In genomic region chr15:11965201-11965845, GRCm38 (mm10) we compare ENCODE assay signal across 27 mouse cellular contexts. TPM values are rescaled to one million over a fixed set of nuclear protein-coding genes. Genes with fewer than 3 reads are reported as not detected.
A peak's percentile ranks its signal among the peaks of the same experiment; 100 is the strongest.
DNase-seq lines count a peak whose midpoint lies in the region; ATAC-seq and TF ChIP-seq lines count a peak whose summit lies in the region.
"Had no signal": no experiment of that assay in that cellular context is flagged by ENCODE, and none has a peak within 500 bp of the region (broad histone marks: within the 10 kb centered on the region; RNA-seq: fewer than 3 reads in every experiment).

No protein-coding gene starts in this region.

- H3K9me3 ChIP-seq in forebrain, embryonic 16.5 days (ENCODE audit: control insufficient read depth, low read length) = no peaks in the 10 kb centered on the region
- H3K9me3 ChIP-seq in forebrain, embryonic 15.5 days = no peaks in the 10 kb centered on the region
- H3K9me3 ChIP-seq in hindbrain, postnatal 0 days (ENCODE audit: low read length) = no peaks in the 10 kb centered on the region
- H3K9me3 ChIP-seq in hindbrain, embryonic 11.5 days (ENCODE audit: control insufficient read depth, low read length) = no peaks in the 10 kb centered on the region
- H3K9me3 ChIP-seq in neural tube, embryonic 14.5 days (ENCODE audit: control insufficient read depth, low read length) = no peaks in the 10 kb centered on the region
- no peaks in the 10 kb centered on the region for H3K9me3 ChIP-seq in neural tube, embryonic 15.5 days (replicated peaks)
- H3K9me3 ChIP-seq: forebrain, embryonic 10.5 days; heart, embryonic 15.5 days; hindbrain, embryonic 10.5 days had no signal

- H3K9ac ChIP-seq in forebrain, embryonic 16.5 days (replicated peaks; ENCODE audit: low read depth, low read length) = no peak overlapping the region
- H3K9ac ChIP-seq in forebrain, embryonic 15.5 days (replicated peaks) = no peak overlapping the region
- no peak overlapping the region for H3K9ac ChIP-seq in hindbrain, postnatal 0 days (replicated peaks; ENCODE audit: low read length)
- no peak overlapping the region for H3K9ac ChIP-seq in hindbrain, embryonic 11.5 days (ENCODE audit: low read depth, low read length)
- no peak overlapping the region for H3K9ac ChIP-seq in neural tube, embryonic 14.5 days (replicated peaks; ENCODE audit: low read depth, low read length)
- no peak overlapping the region for H3K9ac ChIP-seq in neural tube, embryonic 15.5 days (replicated peaks)
- H3K9ac ChIP-seq: forebrain, postnatal 0 days; heart, embryonic 15.5 days; hindbrain, embryonic 14.5 days had no signal

- WGBS in cerebellum, adult 2 months = 37% methylated on average over 5 of the region's 5 CpGs
- 76% methylated on average over 5 of the region's 5 CpGs for WGBS in forebrain, embryonic 16.5 days
- 82% methylated on average over 5 of the region's 5 CpGs for WGBS in forebrain, embryonic 15.5 days
- WGBS in hindbrain, postnatal 0 days = 81% methylated on average over 5 of the region's 5 CpGs
- WGBS in hindbrain, embryonic 11.5 days = 87% methylated on average over 5 of the region's 5 CpGs
- 92% methylated on average over 5 of the region's 5 CpGs for WGBS in neural tube, embryonic 14.5 days
- 86% methylated on average over 5 of the region's 5 CpGs for WGBS in neural tube, embryonic 15.5 days

- no peaks in the 10 kb centered on the region for H3K27me3 ChIP-seq in cerebellum, adult 2 months (ENCODE audit: control insufficient read depth, insufficient read depth, low read length)
- H3K27me3 ChIP-seq in forebrain, embryonic 16.5 days (replicated peaks; ENCODE audit: control insufficient read depth, insufficient read depth, low read length) = no peaks in the 10 kb centered on the region
- no peaks in the 10 kb centered on the region for H3K27me3 ChIP-seq in forebrain, embryonic 15.5 days
- H3K27me3 ChIP-seq in hindbrain, postnatal 0 days (ENCODE audit: insufficient read depth, low read length) = no peaks in the 10 kb centered on the region
- no peaks in the 10 kb centered on the region for H3K27me3 ChIP-seq in hindbrain, embryonic 11.5 days (ENCODE audit: control insufficient read depth, insufficient read depth, low read length)
- no peaks in the 10 kb centered on the region for H3K27me3 ChIP-seq in neural tube, embryonic 14.5 days (ENCODE audit: control insufficient read depth, insufficient read depth, low read length)
- H3K27me3 ChIP-seq in neural tube, embryonic 15.5 days (replicated peaks) = no peaks in the 10 kb centered on the region
- H3K27me3 ChIP-seq: CH12.LX; heart, embryonic 15.5 days had no signal

- peak; percentile 17; the same call in 1 of the 2 replicates for ATAC-seq in forebrain, embryonic 16.5 days
- ATAC-seq in forebrain, embryonic 15.5 days (replicated peaks) = no peak
- no peak for ATAC-seq in hindbrain, postnatal 0 days
- ATAC-seq in hindbrain, embryonic 11.5 days (ENCODE audit: low FRiP score) = no peak
- peak; percentile 23; the same call in 1 of the 2 replicates for ATAC-seq in neural tube, embryonic 14.5 days (ENCODE audit: low read depth)
- ATAC-seq in neural tube, embryonic 15.5 days (ENCODE audit: low FRiP score) = no peak
- ATAC-seq: forebrain, postnatal 0 days; intestine, postnatal 0 days had no signal

- no peak overlapping the region for H3K4me3 ChIP-seq in cerebellum, adult 2 months (replicated peaks; ENCODE audit: insufficient read depth, low read depth, low read length)
- no peak overlapping the region for H3K4me3 ChIP-seq in forebrain, embryonic 16.5 days (replicated peaks; ENCODE audit: low read length)
- no peak overlapping the region for H3K4me3 ChIP-seq in forebrain, embryonic 15.5 days
- H3K4me3 ChIP-seq in hindbrain, postnatal 0 days (ENCODE audit: low read length) = no peak overlapping the region
- no peak overlapping the region for H3K4me3 ChIP-seq in hindbrain, embryonic 11.5 days (ENCODE audit: low read depth, low read length)
- no peak overlapping the region for H3K4me3 ChIP-seq in neural tube, embryonic 14.5 days (ENCODE audit: low read depth, low read length)
- no peak overlapping the region for H3K4me3 ChIP-seq in neural tube, embryonic 15.5 days (replicated peaks)
- H3K4me3 ChIP-seq: forebrain, embryonic 10.5 days; gastrocnemius, adult 2 months; heart, embryonic 15.5 days; hindbrain, embryonic 10.5 days had no signal

- no peaks in the 10 kb centered on the region for H3K36me3 ChIP-seq in forebrain, embryonic 16.5 days (ENCODE audit: control insufficient read depth, insufficient read depth)
- no peaks in the 10 kb centered on the region for H3K36me3 ChIP-seq in forebrain, embryonic 15.5 days
- no peaks in the 10 kb centered on the region for H3K36me3 ChIP-seq in hindbrain, postnatal 0 days (ENCODE audit: insufficient read depth, low read length)
- no peaks in the 10 kb centered on the region for H3K36me3 ChIP-seq in hindbrain, embryonic 11.5 days (ENCODE audit: control insufficient read depth, insufficient read depth, low read length)
- no peaks in the 10 kb centered on the region for H3K36me3 ChIP-seq in neural tube, embryonic 14.5 days (ENCODE audit: control insufficient read depth, insufficient read depth, low read length)
- no peaks in the 10 kb centered on the region for H3K36me3 ChIP-seq in neural tube, embryonic 15.5 days
- H3K36me3 ChIP-seq: forebrain, embryonic 10.5 days; heart, embryonic 15.5 days; hindbrain, embryonic 10.5 days had no signal

- no peak for TF ChIP-seq CTCF in cerebellum, adult 2 months (IDR thresholded peaks at IDR 0.05; ENCODE audit: borderline replicate concordance, insufficient read depth, low read depth, low read length)
- no peak for TF ChIP-seq CTCF in hindbrain, postnatal 0 days (IDR thresholded peaks at IDR 0.05; ENCODE audit: low read depth)

- no peaks in the 10 kb centered on the region for H3K4me1 ChIP-seq in cerebellum, adult 2 months (ENCODE audit: control insufficient read depth, insufficient read depth, low read length)
- H3K4me1 ChIP-seq in forebrain, embryonic 16.5 days (replicated peaks; ENCODE audit: control insufficient read depth, insufficient read depth, low read length) = no peaks in the 10 kb centered on the region
- no peaks in the 10 kb centered on the region for H3K4me1 ChIP-seq in forebrain, embryonic 15.5 days
- no peaks in the 10 kb centered on the region for H3K4me1 ChIP-seq in hindbrain, postnatal 0 days (ENCODE audit: insufficient read depth, low read length)
- no peaks in the 10 kb centered on the region for H3K4me1 ChIP-seq in hindbrain, embryonic 11.5 days (replicated peaks; ENCODE audit: control insufficient read depth, insufficient read depth, low read length)
- H3K4me1 ChIP-seq in neural tube, embryonic 14.5 days (ENCODE audit: control insufficient read depth, insufficient read depth, low read length) = no peaks in the 10 kb centered on the region
- H3K4me1 ChIP-seq in neural tube, embryonic 15.5 days = no peaks in the 10 kb centered on the region
- H3K4me1 ChIP-seq: forebrain, embryonic 10.5 days; heart, embryonic 15.5 days; hindbrain, embryonic 10.5 days had no signal

- H3K4me2 ChIP-seq in forebrain, embryonic 16.5 days (ENCODE audit: low read length) = no peak overlapping the region
- no peak overlapping the region for H3K4me2 ChIP-seq in forebrain, embryonic 15.5 days (replicated peaks)
- H3K4me2 ChIP-seq in hindbrain, postnatal 0 days (ENCODE audit: low read depth, low read length) = no peak overlapping the region
- no peak overlapping the region for H3K4me2 ChIP-seq in hindbrain, embryonic 11.5 days (replicated peaks; ENCODE audit: low read depth, low read length)
- H3K4me2 ChIP-seq in neural tube, embryonic 14.5 days (ENCODE audit: low read depth, low read length) = no peak overlapping the region
- H3K4me2 ChIP-seq in neural tube, embryonic 15.5 days = no peak overlapping the region
- H3K4me2 ChIP-seq: heart, embryonic 11.5 days; heart, embryonic 15.5 days; hindbrain, embryonic 14.5 days had no signal

- H3K27ac ChIP-seq in cerebellum, adult 2 months (ENCODE audit: insufficient read depth, low read length) = no peak overlapping the region
- H3K27ac ChIP-seq in forebrain, embryonic 16.5 days (ENCODE audit: low read length) = no peak overlapping the region
- H3K27ac ChIP-seq in forebrain, embryonic 15.5 days (replicated peaks) = no peak overlapping the region
- H3K27ac ChIP-seq in hindbrain, postnatal 0 days = no peak overlapping the region
- no peak overlapping the region for H3K27ac ChIP-seq in hindbrain, embryonic 11.5 days (ENCODE audit: low read depth, low read length)
- no peak overlapping the region for H3K27ac ChIP-seq in neural tube, embryonic 14.5 days (ENCODE audit: low read depth, low read length)
- no peak overlapping the region for H3K27ac ChIP-seq in neural tube, embryonic 15.5 days (replicated peaks)
- H3K27ac ChIP-seq: forebrain, embryonic 10.5 days; gastrocnemius, adult 2 months; heart, embryonic 15.5 days; hindbrain, embryonic 10.5 days; hindbrain, embryonic 14.5 days had no signal

- DNase-seq in cerebellum, postnatal 10 days = peak; percentile 76 to 80
- DNase-seq in cerebellum, adult 2 months = no peak
- peak; percentile 18 for DNase-seq in hindbrain, postnatal 0 days (ENCODE audit: low spot score)
- DNase-seq in hindbrain, embryonic 11.5 days (ENCODE audit: low spot score) = no peak
- DNase-seq: adrenal gland, adult 2 months; adrenal gland, postnatal 14 days; cerebellum, adult 11-12 months; cerebellum, adult 9-10 months; forebrain, postnatal 0 days; gastrocnemius, adult 2 months; gastrocnemius, postnatal 14 days; heart, adult 18-20 months; heart, postnatal 10 days; heart, postnatal 36 days; kidney, adult 2 months had no signal

- TF ChIP-seq POLR2A in cerebellum, adult 2 months (IDR thresholded peaks at IDR 0.05; ENCODE audit: borderline replicate concordance, insufficient read depth, low read length) = no peak

RNA-seq across cellular contexts. Expression of gene Sub1, which starts 31.5 kb away (rescaled TPM):
- polyA plus RNA-seq in cerebellum, adult 2 months (2012; rRNA removed) = 84.5 and 92.6 TPM in 2 replicates
- polyA plus RNA-seq in forebrain, embryonic 16.5 days (2015; fragmentation: Nextera tagmentation; extraction: Ambion mirVana) = 463 and 464 TPM in 2 replicates
- 465 and 483 TPM in 2 replicates for polyA plus RNA-seq in forebrain, embryonic 15.5 days (2015; fragmentation: Nextera tagmentation; extraction: Ambion mirVana)
- 86.7 and 87.2 TPM in 2 replicates for total RNA-seq in hindbrain, postnatal 0 days (2014; rRNA removed)
- polyA plus RNA-seq in hindbrain, postnatal 0 days (2015; fragmentation: Nextera tagmentation; extraction: Ambion mirVana) = 585 and 630 TPM in 2 replicates
- 722 and 727 TPM in 2 replicates for polyA plus RNA-seq in hindbrain, embryonic 11.5 days (2014; fragmentation: Nextera tagmentation; extraction: Ambion mirVana)
- 564 and 581 TPM in 2 replicates for polyA plus RNA-seq in neural tube, embryonic 14.5 days (2014; fragmentation: Nextera tagmentation; extraction: Ambion mirVana)
- 575 TPM in 2 replicates for polyA plus RNA-seq in neural tube, embryonic 15.5 days (2015; fragmentation: Nextera tagmentation; extraction: Ambion mirVana)

RNA-seq across cellular contexts. Expression of gene Npr3, which starts 58.2 kb away (rescaled TPM):
- 0.57 and 1.2 TPM in 2 replicates for polyA plus RNA-seq in cerebellum, adult 2 months (2012; rRNA removed)
- polyA plus RNA-seq in forebrain, embryonic 16.5 days (2015; fragmentation: Nextera tagmentation; extraction: Ambion mirVana) = 1.5 and 2.1 TPM in 2 replicates
- 0.88 and 1.3 TPM in 2 replicates for polyA plus RNA-seq in forebrain, embryonic 15.5 days (2015; fragmentation: Nextera tagmentation; extraction: Ambion mirVana)
- 1.3 and 2.9 TPM in 2 replicates for total RNA-seq in hindbrain, postnatal 0 days (2014; rRNA removed)
- 0.66 and 0.74 TPM in 2 replicates for polyA plus RNA-seq in hindbrain, postnatal 0 days (2015; fragmentation: Nextera tagmentation; extraction: Ambion mirVana)
- polyA plus RNA-seq in hindbrain, embryonic 11.5 days (2014; fragmentation: Nextera tagmentation; extraction: Ambion mirVana) = 4.2 and 5.3 TPM in 2 replicates
- 1.4 and 2.6 TPM in 2 replicates for polyA plus RNA-seq in neural tube, embryonic 14.5 days (2014; fragmentation: Nextera tagmentation; extraction: Ambion mirVana)
- polyA plus RNA-seq in neural tube, embryonic 15.5 days (2015; fragmentation: Nextera tagmentation; extraction: Ambion mirVana) = 1.4 and 2.5 TPM in 2 replicates
- total RNA-seq: CH12.LX, MEL had no signal

Comparison
In these comparisons a context has a peak if more than half of its experiments do, and no peak if none do; other contexts are left out.
1. DNase-seq: peak in cerebellum, postnatal 10 days (2 of 2) and hindbrain, postnatal 0 days (single experiment); none in cerebellum, adult 2 months (0 of 2) and hindbrain, embryonic 11.5 days (single experiment).
2. ATAC-seq: peak in forebrain, embryonic 16.5 days (single experiment) and neural tube, embryonic 14.5 days (single experiment); none in forebrain, embryonic 15.5 days (single experiment), hindbrain, postnatal 0 days (single experiment), hindbrain, embryonic 11.5 days (single experiment) and neural tube, embryonic 15.5 days (single experiment).